Mouse (Mus musculus): ENCODE measurements around the gene Olfm2. TPM values are rescaled to one million over a fixed set of nuclear protein-coding genes. Genes with fewer than 3 reads are reported as not detected.

Olfm2 gene
- polyA plus RNA-seq, 1 experiment from 2014 or later: 0.32 TPM

DNA sequence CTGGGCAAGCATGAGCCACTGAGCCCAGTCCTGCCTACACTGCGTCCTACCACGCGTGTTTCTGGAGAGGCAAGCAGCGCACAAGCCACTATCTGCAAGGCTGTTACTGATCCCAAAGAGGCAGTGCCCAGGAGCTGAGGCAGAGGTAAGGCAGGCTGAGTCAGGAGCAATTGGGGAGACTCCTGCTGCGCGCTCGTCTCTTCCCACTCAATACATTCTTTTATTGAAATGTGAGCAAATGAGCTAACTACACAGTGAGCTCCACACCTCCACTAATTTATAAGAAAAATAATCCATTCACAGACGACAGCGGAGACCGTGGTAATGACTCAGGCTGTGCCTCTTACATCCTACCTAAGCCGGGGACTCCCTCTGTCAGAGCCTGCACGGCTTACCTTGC lies 68.3 kb downstream of the Olfm2 start:
- in situ Hi-C loops (cut with MboI; ENCODE audit: low pct_unique_long_range_greater_than_20kb): no loop called here
- POLR2A ChIA-PET: no interaction called here
- DNase-seq (ENCODE audit: low read depth, low spot score) (no peak), ATAC-seq (no peak)
- no peak for TF ChIP-seq CTCF (IDR thresholded peaks at IDR 0.05)
- CTCF ChIA-PET: no interaction called here
- H3K27me3 ChIP-seq: peaks cover 19% of the 10 kb centered on the region

GRCm38 (mm10) chr9:20672047-20672446 lies 74.1 kb downstream of the Olfm2 start:
- no peak for DNase-seq (ENCODE audit: low read depth, low spot score)
- ChIA-PET POLR2A (no interaction called here), CTCF (no interaction called here)
- peaks cover 6% of the 10 kb centered on the region for H3K27me3 ChIP-seq
- ATAC-seq: no peak
- in situ Hi-C loops (cut with MboI; ENCODE audit: low pct_unique_long_range_greater_than_20kb): no loop called here
- TF ChIP-seq CTCF (IDR thresholded peaks at IDR 0.05): no peak

DNA sequence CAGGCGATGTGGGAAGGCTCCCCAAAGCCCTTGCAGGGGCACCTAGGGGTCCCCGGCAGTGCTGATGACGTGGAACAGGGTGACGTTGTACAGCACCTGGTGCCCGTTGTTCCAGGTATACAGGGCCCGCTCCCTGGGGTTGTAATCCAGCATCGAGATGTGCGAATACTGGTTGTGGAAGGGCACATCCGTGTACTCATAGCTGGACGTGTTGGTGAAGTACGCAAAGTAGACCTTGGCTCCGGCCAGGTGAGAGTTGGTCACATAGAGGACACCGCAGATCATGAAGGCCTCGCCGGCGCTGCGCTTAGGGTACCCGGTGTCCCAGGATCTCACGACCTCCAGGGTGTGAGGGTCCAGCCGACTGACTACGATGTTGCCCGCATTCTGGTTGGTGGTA lies 78.1 kb downstream of the Olfm2 start:
- H3K27me3 ChIP-seq: no peaks in the 10 kb centered on the region
- in situ Hi-C loops (cut with MboI; ENCODE audit: low pct_unique_long_range_greater_than_20kb): loop anchor here (10.0 kb wide), 1 partner anchor 167 kb away; no protein-coding TSS in a partner anchor
- ATAC-seq (no peak), DNase-seq (ENCODE audit: low read depth, low spot score) (no peak)
- ChIA-PET CTCF (interaction anchor here (1.2 to 1.5 kb wide), 2 partner anchors 9 to 15 kb away, joined by 3 read pairs; no protein-coding TSS in a partner anchor), POLR2A (no interaction called here)
- no peak for TF ChIP-seq CTCF (IDR thresholded peaks at IDR 0.05)

- DNase-seq (ENCODE audit: low read depth, low spot score): no peak
- CTCF ChIA-PET: interaction anchor here (1.0 to 1.5 kb wide), 2 partner anchors 8 to 14 kb away, joined by 3 to 4 read pairs; no protein-coding TSS in a partner anchor
- TF ChIP-seq CTCF (IDR thresholded peaks at IDR 0.05): no peak
- POLR2A ChIA-PET: interaction anchor here (0.6 kb wide), 1 partner anchor 9 kb away, joined by 3 read pairs; no protein-coding TSS in a partner anchor
- H3K27me3 ChIP-seq: no peaks in the 10 kb centered on the region
- no peak for ATAC-seq
- in situ Hi-C loops (cut with MboI; ENCODE audit: low pct_unique_long_range_greater_than_20kb): loop anchor here (10.0 kb wide), 1 partner anchor 168 kb away; no protein-coding TSS in a partner anchor
Measured at GRCm38 (mm10) chr9:20666510-20667034, 79.6 kb downstream of the Olfm2 start.

- in situ Hi-C loops (cut with MboI; ENCODE audit: low pct_unique_long_range_greater_than_20kb): loop anchor here (10.0 kb wide), 1 partner anchor 169 kb away; no protein-coding TSS in a partner anchor
- ChIA-PET CTCF (no interaction called here), POLR2A (no interaction called here)
- H3K27me3 ChIP-seq: no peaks in the 10 kb centered on the region
- DNase-seq (ENCODE audit: low read depth, low spot score) (no peak), ATAC-seq (no peak)
- no peak for TF ChIP-seq CTCF (IDR thresholded peaks at IDR 0.05)
Measured at GRCm38 (mm10) chr9:20665925-20666324, 80.2 kb downstream of the Olfm2 start.

- H3K27me3 ChIP-seq: no peaks in the 10 kb centered on the region
- TF ChIP-seq CTCF (IDR thresholded peaks at IDR 0.05): no peak
- in situ Hi-C loops (cut with MboI; ENCODE audit: low pct_unique_long_range_greater_than_20kb): loop anchor here (10.0 kb wide), 1 partner anchor 170 kb away; no protein-coding TSS in a partner anchor
- ATAC-seq: no peak
- ChIA-PET CTCF (no interaction called here), POLR2A (no interaction called here)
- no peak for DNase-seq (ENCODE audit: low read depth, low spot score)
Measured at GRCm38 (mm10) chr9:20664982-20665637, 81.0 kb downstream of the Olfm2 start.

DNA sequence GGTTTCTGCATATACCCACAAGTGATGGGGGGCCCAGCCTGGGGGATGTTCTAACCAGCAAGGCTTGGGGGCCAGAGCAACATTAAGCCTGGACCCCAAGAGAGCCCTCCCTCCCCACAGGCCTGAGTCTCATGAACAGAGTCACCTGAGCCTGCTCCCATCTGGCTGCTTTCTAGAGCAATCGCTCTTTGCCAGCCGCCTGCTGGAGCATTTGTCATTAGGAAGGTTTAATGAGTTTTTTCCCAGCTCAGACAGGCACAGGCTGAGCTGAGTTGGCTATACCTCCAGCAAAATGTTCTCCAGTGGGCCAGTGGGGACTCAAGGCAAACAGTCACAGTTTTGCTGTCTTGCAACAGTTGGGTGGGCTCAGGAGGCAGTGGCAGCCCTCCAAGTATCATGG lies 81.8 kb downstream of the Olfm2 start:
- ChIA-PET POLR2A (no interaction called here), CTCF (no interaction called here)
- no peak for TF ChIP-seq CTCF (IDR thresholded peaks at IDR 0.05)
- DNase-seq (ENCODE audit: low read depth, low spot score): no peak
- H3K27me3 ChIP-seq: no peaks in the 10 kb centered on the region
- no peak for ATAC-seq
- in situ Hi-C loops (cut with MboI; ENCODE audit: low pct_unique_long_range_greater_than_20kb): loop anchor here (10.0 kb wide), 1 partner anchor 170 kb away; no protein-coding TSS in a partner anchor

DNA sequence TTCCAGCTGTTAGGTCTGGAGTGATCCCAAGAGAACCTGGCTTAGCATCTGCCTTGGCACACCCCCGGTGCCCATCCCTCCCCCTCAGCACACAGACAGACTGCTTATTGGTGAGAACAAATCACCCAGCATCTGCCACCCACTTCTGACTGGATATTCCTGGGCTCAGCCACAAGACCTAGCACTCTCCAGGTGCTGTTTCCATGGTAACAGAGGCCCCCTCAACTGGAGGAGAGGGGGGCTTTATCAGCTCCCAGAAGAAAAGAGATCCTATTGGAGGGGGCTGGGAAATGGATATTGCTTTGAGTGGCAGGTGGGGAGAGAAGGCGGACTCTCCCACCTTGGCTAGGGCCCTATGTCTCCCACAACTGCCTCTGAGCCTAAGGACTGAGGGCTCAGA lies 82.2 kb downstream of the Olfm2 start:
- no peak for ATAC-seq
- in situ Hi-C loops (cut with MboI; ENCODE audit: low pct_unique_long_range_greater_than_20kb): loop anchor here (10.0 kb wide), 1 partner anchor 171 kb away; no protein-coding TSS in a partner anchor
- H3K27me3 ChIP-seq: no peaks in the 10 kb centered on the region
- DNase-seq (ENCODE audit: low read depth, low spot score): no peak
- POLR2A ChIA-PET: interaction anchor here (0.6 kb wide), 1 partner anchor 100 kb away, joined by 3 read pairs; no protein-coding TSS in a partner anchor
- TF ChIP-seq CTCF (IDR thresholded peaks at IDR 0.05): no peak
- CTCF ChIA-PET: no interaction called here

DNA sequence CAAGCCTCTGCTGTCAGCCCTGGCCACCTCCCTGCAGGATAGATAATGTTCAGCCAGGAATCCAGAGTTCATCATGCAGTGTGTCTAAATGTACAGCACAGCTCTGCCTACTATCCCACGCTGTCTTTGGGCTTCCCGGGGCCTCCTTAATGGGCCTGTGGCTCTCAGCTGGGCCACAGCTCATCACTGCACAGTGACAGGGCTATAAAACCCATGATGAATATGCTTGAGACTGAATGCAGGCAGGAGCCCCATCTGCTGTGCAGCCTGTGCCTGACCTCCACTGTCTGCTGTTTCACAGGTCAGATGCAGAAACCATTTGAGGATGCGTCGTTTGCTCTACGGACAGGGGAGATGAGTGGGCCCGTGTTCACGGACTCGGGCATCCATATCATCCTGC lies 83.3 kb downstream of the Olfm2 start:
- in situ Hi-C loops (cut with MboI; ENCODE audit: low pct_unique_long_range_greater_than_20kb): loop anchor here (10.0 kb wide), 1 partner anchor 172 kb away; no protein-coding TSS in a partner anchor

GRCm38 (mm10) chr9:20662325-20662724 lies 83.8 kb downstream of the Olfm2 start:
- ChIA-PET CTCF (interaction anchor here (0.9 to 1.5 kb wide), 4 partner anchors 9 to 204 kb away, joined by 3 to 12 read pairs (median 3); partner anchors contain the start of genes Pin1 and Ubl5), POLR2A (no interaction called here)
- in situ Hi-C loops (cut with MboI; ENCODE audit: low pct_unique_long_range_greater_than_20kb): loop anchor here (10.0 kb wide), 1 partner anchor 172 kb away; no protein-coding TSS in a partner anchor
- no peaks in the 10 kb centered on the region for H3K27me3 ChIP-seq
- TF ChIP-seq CTCF (IDR thresholded peaks at IDR 0.05): peak; percentile 91
- ATAC-seq (peak; percentile 66), DNase-seq (ENCODE audit: low read depth, low spot score) (no peak)

More for the DNA sequence above, 83.3 kb downstream of the Olfm2 start:
- no peak for DNase-seq (ENCODE audit: low read depth, low spot score)
- POLR2A ChIA-PET: no interaction called here
- no peak for TF ChIP-seq CTCF (IDR thresholded peaks at IDR 0.05)
- no peaks in the 10 kb centered on the region for H3K27me3 ChIP-seq
- CTCF ChIA-PET: interaction anchor here (0.9 to 1.5 kb wide), 2 partner anchors 10 to 204 kb away, joined by 3 to 12 read pairs; partner anchors contain the start of gene Pin1
- no peak for ATAC-seq

GRCm38 (mm10) chr9:20657546-20657945 lies 88.6 kb downstream of the Olfm2 start:
- H3K27me3 ChIP-seq: no peaks in the 10 kb centered on the region
- DNase-seq (ENCODE audit: low read depth, low spot score) (no peak), ATAC-seq (no peak)
- no peak for TF ChIP-seq CTCF (IDR thresholded peaks at IDR 0.05)
- ChIA-PET POLR2A (interaction anchor here (0.5 kb wide), 1 partner anchor 9 kb away, joined by 3 read pairs; no protein-coding TSS in a partner anchor), CTCF (interaction anchor here (1.2 kb wide), 1 partner anchor 12 kb away, joined by 3 read pairs; no protein-coding TSS in a partner anchor)
- in situ Hi-C loops (cut with MboI; ENCODE audit: low pct_unique_long_range_greater_than_20kb): no loop called here

Measured in Patski (cell line).